Mouse (Mus musculus) lung, adult 10 weeks (tissue): ENCODE data around the gene Tspo. TPM values are rescaled to one million over a fixed set of nuclear protein-coding genes. Genes with fewer than 3 reads are reported as not detected.

Experiments
- polyA plus RNA-seq: library from polyadenylated mRNA; stranded (reverse); fragments of 350-450 nt; fragmentation: Illumina TruSeq; extraction: RNeasy Lipid Tissue Mini Kit (QIAGEN cat#74804); gene quantifications from one replicate; pipeline ENCODE4 v1.2.3, GENCODE M21; 2014; ENCODE audit warnings: low read depth, low replicate concordance; ENCODE audit not compliant: insufficient read depth

Gene Tspo
- 354 TPM for polyA plus RNA-seq

DNA sequence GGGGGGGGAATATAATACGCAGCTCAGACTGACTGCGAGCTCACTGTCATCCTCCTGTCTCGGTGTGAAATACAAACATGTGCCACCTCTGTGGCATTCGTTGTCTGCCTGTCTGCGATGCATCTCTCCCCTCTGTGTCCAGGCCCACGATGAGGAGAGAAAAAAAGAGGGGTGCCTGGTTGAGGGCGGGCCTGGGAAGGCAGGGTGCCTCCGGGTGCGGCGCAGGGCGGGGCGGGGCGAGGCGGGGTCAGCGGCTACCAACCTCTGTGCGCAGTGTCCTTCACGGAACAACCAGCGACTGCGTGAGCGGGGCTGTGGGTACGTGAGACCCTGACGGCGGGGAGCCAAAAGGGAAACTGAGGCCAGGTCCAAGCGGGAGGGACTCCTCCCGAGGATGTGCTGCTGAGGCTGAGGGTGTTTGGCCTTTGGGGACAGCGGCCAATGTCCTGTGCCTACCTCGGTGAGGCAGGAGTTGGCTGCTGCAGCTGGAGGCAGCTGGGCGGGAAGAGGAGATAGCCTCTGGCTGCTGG lies at the start of gene Tspo, which contains the start of gene Mcat:
Tspo (plus strand) TSS at position 266 of the 530 bp plus-strand sequence.
Mcat (minus strand) TSS at position 461 of the 530 bp plus-strand sequence.

GRCm38 (mm10) chr15:83526424-83527091 lies 36.8 kb upstream of the Tspo start, which contains the start of gene Bik:
Bik (plus strand) TSS chr15:83526862.

GRCm38 (mm10) chr15:83594513-83595363 lies 31.3 kb downstream of the Tspo start, which contains the start of gene Ttll12:
Ttll12 (minus strand) TSS chr15:83595157.

Other genes starting within 250 kb of the Tspo start
- gene Arfgap3, start 213.3 kb upstream of the Tspo start, polyA plus RNA-seq: 22.1 TPM
- 51.6 TPM for gene Pacsin2, start 99.0 kb upstream of the Tspo start, polyA plus RNA-seq
- 5.7 TPM for gene Ttll1, start 52.7 kb upstream of the Tspo start, polyA plus RNA-seq
- gene Bik, start 36.7 kb upstream of the Tspo start, polyA plus RNA-seq: 23.1 TPM
- gene Mcat, start 195 bp downstream of the Tspo start, polyA plus RNA-seq: 12.2 TPM
- gene Ttll12, start 31.6 kb downstream of the Tspo start, polyA plus RNA-seq: 7.4 TPM
- 8.3 TPM for gene Scube1, start 161.4 kb downstream of the Tspo start, polyA plus RNA-seq
- not detected for gene Mpped1, start 215.9 kb downstream of the Tspo start, polyA plus RNA-seq